ENCODE assay signal across 8 mouse cellular contexts in genomic region chr8:26747241-26747972, GRCm38 (mm10).
A peak's percentile ranks its signal among the peaks of the same experiment; 100 is the strongest.
DNase-seq lines count a peak whose midpoint lies in the region; ATAC-seq and TF ChIP-seq lines count a peak whose summit lies in the region.

No protein-coding gene starts in this region.

- DNase-seq in heart, adult 11 months = peak; percentile 88
- DNase-seq in adrenal gland, adult 2 months = peak; percentile 88
- DNase-seq in gastrocnemius, postnatal 14 days = peak; percentile 55
- peak; percentile 29 for DNase-seq in limb, embryonic 14.5 days (ENCODE audit: low spot score)
- peak; percentile 58 for DNase-seq in midbrain, postnatal 0 days (ENCODE audit: low spot score)
- DNase-seq in left cerebral cortex, adult 9 months (ENCODE audit: low spot score in 2 of 2) = no peak
- DNase-seq in spleen, postnatal 36 days (ENCODE audit: low spot score in 2 of 2) = no peak

- H3K27me3 ChIP-seq in heart, embryonic 12.5 days (replicated peaks) = 0 out of 2 replicates have a peak, but pooled peaks cover 9% of the 10 kb centered on the region
- H3K27me3 ChIP-seq in limb, embryonic 14.5 days (ENCODE audit: control insufficient read depth, insufficient read depth, low read length) = 0 out of 2 replicates have a peak, but pooled peaks cover 4% of the 10 kb centered on the region
- 0 out of 2 replicates have a peak, but pooled peaks cover 3% of the 10 kb centered on the region for H3K27me3 ChIP-seq in midbrain, postnatal 0 days (ENCODE audit: insufficient read depth, low read length)

- H3K9me3 ChIP-seq in heart, embryonic 12.5 days (replicated peaks) = no peaks in the 10 kb centered on the region
- H3K9me3 ChIP-seq in limb, embryonic 14.5 days (ENCODE audit: control insufficient read depth, low read length) = no peaks in the 10 kb centered on the region
- H3K9me3 ChIP-seq in midbrain, postnatal 0 days (ENCODE audit: low read length) = no peaks in the 10 kb centered on the region

- no peak for TF ChIP-seq CTCF in midbrain, postnatal 0 days (IDR thresholded peaks at IDR 0.05)

- intact Hi-C loops in gastrocnemius, postnatal 14 days (cut with DNase I; ENCODE audit: low total_unique reads) = no loop called here

- no peak overlapping the region for H3K4me2 ChIP-seq in heart, embryonic 12.5 days
- no peak overlapping the region for H3K4me2 ChIP-seq in limb, embryonic 14.5 days (replicated peaks; ENCODE audit: low read depth, low read length, severe bottlenecking)
- H3K4me2 ChIP-seq in midbrain, postnatal 0 days (ENCODE audit: low read depth, low read length, poor library complexity, severe bottlenecking) = no peak overlapping the region

- no peak for ATAC-seq in heart, embryonic 12.5 days (ENCODE audit: insufficient number of reproducible peaks, low FRiP score)
- no peak for ATAC-seq in limb, embryonic 14.5 days (ENCODE audit: low FRiP score, low read depth)
- ATAC-seq in midbrain, postnatal 0 days (ENCODE audit: low FRiP score) = no peak

- H3K36me3 ChIP-seq in heart, embryonic 12.5 days = no peaks in the 10 kb centered on the region
- H3K36me3 ChIP-seq in limb, embryonic 14.5 days (ENCODE audit: control insufficient read depth, insufficient read depth, low read length) = no peaks in the 10 kb centered on the region
- H3K36me3 ChIP-seq in midbrain, postnatal 0 days (ENCODE audit: insufficient read depth, low read length) = no peaks in the 10 kb centered on the region

- WGBS in heart, embryonic 12.5 days = 53% methylated on average over 19 of the region's 19 CpGs
- WGBS in limb, embryonic 14.5 days = 18% methylated on average over 19 of the region's 19 CpGs
- WGBS in midbrain, postnatal 0 days = 55% methylated on average over 19 of the region's 19 CpGs

- no peak overlapping the region for H3K9ac ChIP-seq in heart, embryonic 12.5 days
- H3K9ac ChIP-seq in limb, embryonic 14.5 days (ENCODE audit: low read depth, low read length, severe bottlenecking) = no peak overlapping the region
- H3K9ac ChIP-seq in midbrain, postnatal 0 days (replicated peaks; ENCODE audit: low read length, poor library complexity, severe bottlenecking) = no peak overlapping the region; the same call in 1 of the 2 replicates

- no peak overlapping the region for H3K4me3 ChIP-seq in heart, embryonic 12.5 days
- no peak overlapping the region for H3K4me3 ChIP-seq in limb, embryonic 14.5 days (replicated peaks; ENCODE audit: low read length)
- no peak overlapping the region for H3K4me3 ChIP-seq in midbrain, postnatal 0 days (ENCODE audit: low read depth, low read length)

- H3K27ac ChIP-seq in heart, embryonic 12.5 days (ENCODE audit: poor library complexity, severe bottlenecking) = no peak overlapping the region
- no peak overlapping the region for H3K27ac ChIP-seq in limb, embryonic 14.5 days (replicated peaks; ENCODE audit: low read depth, low read length)
- peak overlapping the region; percentile 4; the same call in 1 of the 2 replicates for H3K27ac ChIP-seq in midbrain, postnatal 0 days (ENCODE audit: low read depth, low read length)

- no peak for TF ChIP-seq POLR2A in limb, embryonic 14.5 days (IDR thresholded peaks at IDR 0.05; ENCODE audit: borderline replicate concordance, extremely low read depth, insufficient read depth, insufficient read length)

- peaks cover 7% of the 10 kb centered on the region; the same call in 1 of the 2 replicates for H3K4me1 ChIP-seq in heart, embryonic 12.5 days (replicated peaks)
- H3K4me1 ChIP-seq in limb, embryonic 14.5 days (ENCODE audit: control insufficient read depth, insufficient read depth, low read length) = peaks cover 16% of the 10 kb centered on the region
- 0 out of 2 replicates have a peak, but pooled peaks cover 4% of the 10 kb centered on the region for H3K4me1 ChIP-seq in midbrain, postnatal 0 days (ENCODE audit: insufficient read depth, low read length)

Comparison
In these comparisons a context has a peak if more than half of its experiments do, and no peak if none do; other contexts are left out.
1. DNase-seq: peak in heart, adult 11 months (single experiment), adrenal gland, adult 2 months (single experiment), gastrocnemius, postnatal 14 days (single experiment), limb, embryonic 14.5 days (single experiment) and midbrain, postnatal 0 days (single experiment); none in left cerebral cortex, adult 9 months (0 of 2) and spleen, postnatal 36 days (0 of 2).